ENCODE assay signal across 8 mouse cellular contexts in the genomic region with DNA sequence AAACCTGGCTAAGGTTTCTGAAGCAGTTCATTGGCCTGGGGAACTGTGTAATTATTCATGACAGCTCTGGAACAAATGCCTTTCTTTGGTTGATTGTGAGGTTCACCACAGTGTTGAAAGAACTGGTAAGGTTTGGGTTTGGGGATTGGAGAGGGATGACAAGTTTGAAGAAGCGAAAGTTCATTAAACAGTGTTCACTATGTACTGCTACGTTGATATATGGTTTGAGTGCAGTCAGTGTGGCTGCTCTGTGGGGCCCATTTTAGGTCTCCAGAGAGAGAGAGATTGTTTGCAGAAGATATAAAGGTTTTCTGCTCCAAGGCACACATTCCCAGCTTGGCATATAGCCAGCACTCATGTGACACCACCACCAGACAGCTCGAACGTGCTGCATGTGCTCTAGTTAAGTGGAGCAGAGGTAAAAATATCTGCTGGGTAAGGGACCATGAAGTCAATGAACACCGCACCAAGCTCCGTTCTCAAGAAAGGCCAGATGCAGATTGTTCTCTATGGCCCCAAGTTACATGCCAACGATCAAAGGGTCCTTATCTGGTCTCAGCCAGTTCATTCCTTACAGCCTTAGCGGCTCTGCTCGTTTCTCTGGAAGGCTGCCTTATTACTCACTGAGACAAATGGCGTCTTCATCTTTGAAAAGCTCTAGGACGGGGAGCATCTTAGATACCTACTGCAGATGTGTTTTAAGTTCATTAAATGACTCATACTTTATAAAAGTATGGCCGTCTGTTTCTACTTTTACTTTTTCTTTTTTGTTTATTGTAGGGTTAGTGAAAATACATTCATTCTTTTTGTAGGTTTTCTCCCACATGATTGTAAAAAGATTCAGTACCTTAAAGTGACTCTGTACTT.
DNase-seq lines count a peak whose midpoint lies in the region; ATAC-seq and TF ChIP-seq lines count a peak whose summit lies in the region.

No protein-coding gene starts in this region.

- no peaks in the 10 kb centered on the region for H3K36me3 ChIP-seq in limb, embryonic 14.5 days (ENCODE audit: control insufficient read depth, insufficient read depth, low read length)
- no peaks in the 10 kb centered on the region for H3K36me3 ChIP-seq in limb, embryonic 10.5 days
- H3K36me3 ChIP-seq in heart, embryonic 11.5 days (ENCODE audit: control insufficient read depth, insufficient read depth, low read length): no peaks in the 10 kb centered on the region
- H3K36me3 ChIP-seq in stomach, embryonic 16.5 days (ENCODE audit: control insufficient read depth, insufficient read depth, low read length): no peaks in the 10 kb centered on the region

- no peaks in the 10 kb centered on the region for H3K4me1 ChIP-seq in limb, embryonic 14.5 days (ENCODE audit: control insufficient read depth, insufficient read depth, low read length)
- H3K4me1 ChIP-seq in limb, embryonic 10.5 days: peaks cover 3% of the 10 kb centered on the region; the same call in 1 of the 2 replicates
- H3K4me1 ChIP-seq in heart, embryonic 11.5 days (ENCODE audit: control insufficient read depth, insufficient read depth, low read length): peaks cover 15% of the 10 kb centered on the region
- H3K4me1 ChIP-seq in stomach, embryonic 16.5 days (ENCODE audit: control insufficient read depth, insufficient read depth, low read length): 0 out of 2 replicates have a peak, but pooled peaks cover 4% of the 10 kb centered on the region

- peak; percentile 40 for DNase-seq in limb, embryonic 14.5 days (ENCODE audit: low spot score)
- DNase-seq in limb, embryonic 10.5 days (ENCODE audit: low spot score): no peak
- DNase-seq in brain, adult 2 months (ENCODE audit: low read depth, low spot score): peak; percentile 67
- DNase-seq in kidney, postnatal 25 days: peak; percentile 92 to 93
- DNase-seq in right cerebral cortex, postnatal 36 days (ENCODE audit: low spot score in 2 of 2): no peak
- no peak for DNase-seq in gastrocnemius, postnatal 14 days

- TF ChIP-seq POLR2A in limb, embryonic 14.5 days (IDR thresholded peaks at IDR 0.05; ENCODE audit: borderline replicate concordance, extremely low read depth, insufficient read depth, insufficient read length): no peak

- no peaks in the 10 kb centered on the region for H3K27me3 ChIP-seq in limb, embryonic 14.5 days (ENCODE audit: control insufficient read depth, insufficient read depth, low read length)
- no peaks in the 10 kb centered on the region for H3K27me3 ChIP-seq in limb, embryonic 10.5 days (ENCODE audit: low read depth, poor library complexity, severe bottlenecking)
- no peaks in the 10 kb centered on the region for H3K27me3 ChIP-seq in heart, embryonic 11.5 days (ENCODE audit: control insufficient read depth, insufficient read depth, low read length)
- no peaks in the 10 kb centered on the region for H3K27me3 ChIP-seq in stomach, embryonic 16.5 days (ENCODE audit: control insufficient read depth, insufficient read depth, low read length)

- no peak overlapping the region for H3K9ac ChIP-seq in limb, embryonic 14.5 days (ENCODE audit: low read depth, low read length, severe bottlenecking)
- no peak overlapping the region for H3K9ac ChIP-seq in heart, embryonic 11.5 days (ENCODE audit: low read depth, low read length)
- H3K9ac ChIP-seq in stomach, embryonic 16.5 days (ENCODE audit: low read length): no peak overlapping the region

- no peak for ATAC-seq in limb, embryonic 14.5 days (ENCODE audit: low FRiP score, low read depth)
- ATAC-seq in heart, embryonic 11.5 days (replicated peaks; ENCODE audit: insufficient number of reproducible peaks, low FRiP score, low TSS enrichment): peak; percentile 63
- ATAC-seq in stomach, embryonic 16.5 days (ENCODE audit: insufficient read depth, low FRiP score): peak; percentile 92

- no peak overlapping the region for H3K27ac ChIP-seq in limb, embryonic 14.5 days (replicated peaks; ENCODE audit: low read depth, low read length)
- H3K27ac ChIP-seq in limb, embryonic 10.5 days: no peak overlapping the region
- peak overlapping the region; percentile 81 for H3K27ac ChIP-seq in heart, embryonic 11.5 days (ENCODE audit: low read depth, low read length)
- H3K27ac ChIP-seq in stomach, embryonic 16.5 days (ENCODE audit: low read length): peak overlapping the region; percentile 76

- intact Hi-C loops in gastrocnemius, postnatal 14 days (cut with DNase I; ENCODE audit: low total_unique reads): no loop called here

- no peaks in the 10 kb centered on the region for H3K9me3 ChIP-seq in limb, embryonic 14.5 days (ENCODE audit: control insufficient read depth, low read length)
- no peaks in the 10 kb centered on the region for H3K9me3 ChIP-seq in limb, embryonic 10.5 days (replicated peaks)
- no peaks in the 10 kb centered on the region for H3K9me3 ChIP-seq in heart, embryonic 11.5 days (replicated peaks; ENCODE audit: control insufficient read depth, low read length)
- no peaks in the 10 kb centered on the region for H3K9me3 ChIP-seq in stomach, embryonic 16.5 days (replicated peaks; ENCODE audit: control insufficient read depth, low read length)

- no peak overlapping the region for H3K4me2 ChIP-seq in limb, embryonic 14.5 days (replicated peaks; ENCODE audit: low read depth, low read length, severe bottlenecking)
- H3K4me2 ChIP-seq in heart, embryonic 11.5 days: peak overlapping the region; percentile 40
- no peak overlapping the region for H3K4me2 ChIP-seq in stomach, embryonic 16.5 days (ENCODE audit: low read depth, low read length)

- WGBS in limb, embryonic 14.5 days: 34% methylated on average over 12 of the region's 12 CpGs
- WGBS in limb, embryonic 10.5 days: 49% methylated on average over 12 of the region's 12 CpGs
- 25% methylated on average over 12 of the region's 12 CpGs for WGBS in heart, embryonic 11.5 days (ENCODE audit: insufficient replicate concordance)
- WGBS in stomach, embryonic 16.5 days: 29% methylated on average over 12 of the region's 12 CpGs

- H3K4me3 ChIP-seq in limb, embryonic 14.5 days (replicated peaks; ENCODE audit: low read length): no peak overlapping the region
- H3K4me3 ChIP-seq in limb, embryonic 10.5 days: no peak overlapping the region
- no peak overlapping the region for H3K4me3 ChIP-seq in heart, embryonic 11.5 days (ENCODE audit: low read depth, low read length)
- no peak overlapping the region for H3K4me3 ChIP-seq in stomach, embryonic 16.5 days (replicated peaks; ENCODE audit: low read length)

Comparison
In these comparisons a context has a peak if more than half of its experiments do, and no peak if none do; other contexts are left out.
1. DNase-seq: peak in limb, embryonic 14.5 days (single experiment), brain, adult 2 months (single experiment) and kidney, postnatal 25 days (2 of 2); none in limb, embryonic 10.5 days (single experiment), right cerebral cortex, postnatal 36 days (0 of 2) and gastrocnemius, postnatal 14 days (single experiment).
2. H3K27ac ChIP-seq: peak in heart, embryonic 11.5 days (single experiment) and stomach, embryonic 16.5 days (single experiment); none in limb, embryonic 14.5 days (single experiment) and limb, embryonic 10.5 days (single experiment).